Mouse (Mus musculus): Measurements from ENCODE around the gene Atp11b.

Atp11b gene

DNA sequence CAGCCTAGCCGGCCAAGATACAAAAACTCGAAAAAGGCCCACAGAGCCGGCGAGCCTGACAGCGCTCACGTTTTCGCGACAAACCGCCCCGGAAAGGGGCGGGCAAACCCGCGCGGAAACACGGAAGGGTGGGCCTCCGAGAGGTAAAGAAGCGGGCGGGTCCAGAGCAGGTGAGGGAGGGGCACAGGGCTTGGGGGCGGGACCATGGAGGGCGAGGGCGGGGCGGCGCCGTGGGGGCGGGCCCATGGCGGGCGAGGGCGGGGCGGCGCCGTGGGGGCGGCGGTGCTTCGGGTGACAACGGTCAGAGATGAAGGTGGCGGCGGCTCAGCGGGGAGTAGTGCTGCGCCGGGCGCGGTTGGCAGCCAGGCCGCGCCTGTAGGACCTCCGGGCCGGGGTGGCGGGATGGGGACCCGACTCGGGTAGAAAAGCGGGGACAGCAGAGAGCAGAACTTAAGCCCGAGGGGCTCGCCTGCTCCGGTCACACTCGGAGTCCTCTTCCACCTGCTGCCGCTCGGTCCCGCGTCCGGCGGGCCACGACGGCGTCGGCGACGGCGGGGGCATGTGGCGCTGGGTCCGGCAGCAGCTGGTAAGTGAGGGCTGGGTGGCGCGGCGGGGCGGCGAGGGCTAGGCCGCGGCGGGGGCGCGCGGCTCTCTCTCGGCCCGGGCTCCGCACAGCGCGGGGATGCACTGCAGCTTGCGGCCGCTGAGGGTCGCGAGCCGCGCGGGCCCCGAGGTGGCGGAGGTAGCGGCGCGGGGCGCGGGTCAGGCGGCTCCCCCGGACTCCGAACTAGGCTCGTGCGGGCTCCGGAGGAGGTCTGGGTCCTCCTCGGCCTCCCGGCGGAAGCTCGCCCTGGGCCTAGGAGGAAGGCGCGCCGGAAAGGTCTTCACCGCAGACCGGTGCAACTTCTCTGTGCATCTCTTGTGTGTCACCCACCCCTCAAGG, at the start of gene Atp11b:
Gene Atp11b, plus strand, starts transcription at position 282 of the 943 bp plus-strand sequence.
- peak; percentile 76 for DNase-seq (ENCODE audit: low read depth)

GRCm38 (mm10) chr3:35704328-35704613, 49.6 kb upstream of the Atp11b start:
- DNase-seq (ENCODE audit: low read depth): no peak

GRCm38 (mm10) chr3:35719531-35720205, 34.2 kb upstream of the Atp11b start:
- no peak for DNase-seq (ENCODE audit: low read depth)

- peak; percentile 45 for DNase-seq (ENCODE audit: low read depth)
Measured at GRCm38 (mm10) chr3:35720801-35721200, 33.1 kb upstream of the Atp11b start.

DNA sequence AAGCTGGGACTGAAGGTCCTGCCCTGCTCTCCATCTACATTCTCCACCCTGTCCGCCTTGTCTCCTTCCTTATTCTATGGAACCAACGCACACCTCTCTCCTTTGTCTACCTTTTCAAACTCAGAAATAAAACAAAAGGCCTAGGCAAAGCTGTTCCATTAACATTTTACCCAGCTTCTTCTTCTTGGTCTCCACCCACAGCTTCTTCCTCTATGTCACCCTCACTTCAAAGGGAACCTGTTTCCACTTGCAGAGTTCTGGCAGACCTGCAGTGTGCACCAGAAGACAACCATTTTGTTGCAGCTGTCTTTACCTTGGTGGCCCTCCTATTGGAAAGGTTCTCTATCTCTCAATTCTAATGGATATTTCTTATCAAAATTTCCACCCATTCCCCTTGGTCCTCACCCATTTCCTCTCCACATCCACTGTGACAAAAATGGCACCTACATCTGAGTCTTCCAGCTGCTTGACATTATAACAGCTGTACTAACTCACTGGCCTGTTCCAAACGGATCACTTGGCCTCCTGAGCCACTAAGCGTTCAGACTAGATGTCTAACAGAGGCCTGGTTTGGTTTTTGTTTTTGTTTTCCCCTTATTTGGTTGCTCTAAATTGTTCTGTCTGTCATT, 32.0 kb upstream of the Atp11b start:
- no peak for DNase-seq (ENCODE audit: low read depth)

DNA sequence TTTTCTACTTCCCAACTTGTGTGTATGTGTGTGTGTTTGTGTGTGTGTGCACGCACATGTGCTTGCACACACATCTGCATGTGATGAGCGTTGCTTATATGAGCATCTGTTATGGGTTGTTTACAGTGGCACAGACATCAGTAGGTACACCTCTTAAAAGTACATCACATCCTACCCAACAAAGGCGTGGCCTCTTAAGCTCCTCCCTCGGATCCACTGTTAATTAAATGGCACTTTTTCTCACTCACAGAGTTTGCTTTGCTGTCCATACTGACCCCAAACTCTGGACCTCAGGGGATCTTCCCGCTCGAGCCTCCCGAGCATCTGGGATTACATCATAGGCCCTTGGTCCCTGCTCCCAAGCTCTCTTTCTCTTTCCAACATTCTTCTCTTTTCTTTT, 31.1 kb upstream of the Atp11b start:
- no peak for DNase-seq (ENCODE audit: low read depth)

DNA sequence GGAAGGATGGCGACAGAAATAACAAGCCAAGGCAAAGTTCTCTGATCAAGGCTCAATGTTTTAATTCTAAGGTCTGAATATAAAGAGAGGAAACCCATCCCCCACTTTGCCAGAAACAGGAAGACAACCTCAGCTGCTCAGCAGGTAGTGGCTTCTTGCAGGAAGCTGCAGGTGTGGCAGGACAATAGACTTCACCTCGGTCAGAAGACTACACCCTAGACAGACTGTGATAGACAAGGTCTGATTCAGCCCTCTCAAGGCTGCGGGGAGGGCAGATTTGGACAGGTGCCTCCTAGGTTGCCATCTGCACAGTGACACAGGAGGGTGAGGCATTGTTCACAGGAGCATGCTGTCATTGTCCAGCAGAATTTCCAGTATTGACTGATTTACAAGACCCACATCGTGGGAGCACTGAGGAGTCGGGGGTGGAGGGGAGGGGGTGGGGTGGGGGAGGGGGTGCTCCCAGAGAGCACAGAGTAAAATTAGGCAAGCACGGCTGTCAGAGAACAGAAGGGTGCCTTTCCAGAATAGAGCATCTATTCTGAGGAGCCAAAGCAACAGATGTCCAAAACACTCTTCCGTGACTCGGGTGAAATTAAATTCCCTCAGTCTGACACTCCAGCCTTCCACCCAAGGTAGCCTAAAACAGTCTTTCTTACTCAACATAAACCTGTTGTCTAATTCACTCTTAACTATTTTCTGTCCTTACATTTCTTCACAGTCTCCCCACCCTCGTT, 30.2 kb upstream of the Atp11b start:
- DNase-seq (ENCODE audit: low read depth): no peak

DNA sequence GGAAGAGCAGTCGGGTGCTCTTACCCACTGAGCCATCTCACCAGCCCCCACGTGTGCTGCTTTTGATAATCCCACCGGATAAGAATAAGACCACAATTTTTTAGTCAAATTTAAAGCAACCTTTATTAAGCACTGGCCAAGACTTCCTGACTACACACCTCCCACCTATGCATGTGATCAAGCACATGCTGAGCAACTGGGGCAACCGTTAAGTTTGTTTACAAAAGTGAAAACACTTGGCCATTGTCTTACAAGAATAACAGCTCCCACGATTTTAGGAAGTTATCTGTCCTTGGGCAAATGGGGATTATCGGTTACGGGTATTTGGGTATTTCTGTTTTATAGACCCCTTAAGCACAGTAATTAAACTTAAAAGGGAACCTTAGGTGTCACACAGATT, 28.8 kb upstream of the Atp11b start:
- DNase-seq (ENCODE audit: low read depth): no peak

- no peak for DNase-seq (ENCODE audit: low read depth)
Measured at GRCm38 (mm10) chr3:35726936-35727335, 27.0 kb upstream of the Atp11b start.

DNA sequence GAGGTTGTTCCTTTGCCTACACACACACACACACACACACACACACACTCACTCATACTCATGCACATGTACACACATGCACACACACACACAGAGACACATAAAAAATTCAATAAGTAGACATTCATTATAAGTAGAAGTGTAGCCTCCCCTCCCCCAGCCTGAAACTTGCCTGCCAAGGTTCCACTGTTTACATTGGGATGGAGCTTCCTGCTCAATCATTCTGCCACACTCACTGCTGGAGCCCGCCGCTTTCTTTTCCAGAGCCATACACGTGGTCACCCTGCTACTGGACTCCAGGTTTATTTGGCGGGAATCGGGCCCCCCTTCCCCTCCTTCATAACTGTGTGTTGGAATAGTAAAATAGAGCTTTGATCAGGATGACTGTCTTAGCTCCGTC, 24.4 kb upstream of the Atp11b start:
- DNase-seq (ENCODE audit: low read depth): no peak

GRCm38 (mm10) chr3:35731981-35732777, 21.7 kb upstream of the Atp11b start:
- DNase-seq (ENCODE audit: low read depth): peak; percentile 26

- no peak for DNase-seq (ENCODE audit: low read depth)
Measured at GRCm38 (mm10) chr3:35732778-35733147, 21.1 kb upstream of the Atp11b start.

GRCm38 (mm10) chr3:35734509-35734908, 19.4 kb upstream of the Atp11b start:
- DNase-seq (ENCODE audit: low read depth): no peak

GRCm38 (mm10) chr3:35738071-35738470, 15.8 kb upstream of the Atp11b start:
- no peak for DNase-seq (ENCODE audit: low read depth)

DNA sequence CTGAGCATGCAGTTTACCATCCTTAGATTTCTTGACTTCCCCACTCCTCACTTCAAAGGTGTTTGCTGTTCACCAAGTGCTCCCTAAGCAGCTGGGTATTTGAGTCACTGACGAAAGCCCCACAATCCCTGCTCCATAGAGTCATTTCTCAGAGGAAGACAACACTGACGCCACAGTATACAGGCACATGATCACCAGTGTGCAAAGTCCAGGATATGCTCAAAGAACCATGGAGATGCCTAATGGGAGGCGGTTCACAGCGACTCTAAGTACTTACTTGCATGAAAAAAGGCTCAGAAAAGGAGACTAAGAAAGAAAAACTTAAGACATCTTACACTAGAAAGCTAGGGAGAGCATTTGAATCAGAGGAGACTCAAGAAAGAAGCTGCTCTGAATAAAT, 8.9 kb upstream of the Atp11b start:
- DNase-seq (ENCODE audit: low read depth): no peak

GRCm38 (mm10) chr3:35746840-35747456, 7.0 kb upstream of the Atp11b start:
- DNase-seq (ENCODE audit: low read depth): no peak

GRCm38 (mm10) chr3:35750286-35750685, 3.6 kb upstream of the Atp11b start:
- DNase-seq (ENCODE audit: low read depth): no peak

- DNase-seq (ENCODE audit: low read depth): no peak
Measured at GRCm38 (mm10) chr3:35751724-35752123, 2.2 kb upstream of the Atp11b start.

DNA sequence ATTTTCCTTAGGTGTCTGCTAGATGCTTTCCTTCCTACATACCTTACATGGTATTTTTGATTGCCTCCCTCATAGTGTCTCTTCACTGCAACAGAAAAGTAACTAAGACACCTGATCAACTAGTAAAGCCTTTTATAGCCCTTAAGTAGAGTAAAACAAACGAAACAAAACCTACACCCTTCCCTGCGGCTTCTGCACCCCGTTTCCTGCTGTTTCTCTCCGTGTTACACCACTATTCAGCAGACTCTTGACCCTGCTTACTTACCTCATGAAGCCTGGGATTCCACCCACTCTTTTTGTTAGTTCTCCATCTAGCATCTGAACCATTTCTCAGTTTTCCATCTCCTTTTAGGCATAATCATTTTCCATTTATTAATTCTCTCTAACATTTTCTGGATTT, 8.8 kb downstream of the Atp11b start:
- no peak for DNase-seq (ENCODE audit: low read depth)

DNA sequence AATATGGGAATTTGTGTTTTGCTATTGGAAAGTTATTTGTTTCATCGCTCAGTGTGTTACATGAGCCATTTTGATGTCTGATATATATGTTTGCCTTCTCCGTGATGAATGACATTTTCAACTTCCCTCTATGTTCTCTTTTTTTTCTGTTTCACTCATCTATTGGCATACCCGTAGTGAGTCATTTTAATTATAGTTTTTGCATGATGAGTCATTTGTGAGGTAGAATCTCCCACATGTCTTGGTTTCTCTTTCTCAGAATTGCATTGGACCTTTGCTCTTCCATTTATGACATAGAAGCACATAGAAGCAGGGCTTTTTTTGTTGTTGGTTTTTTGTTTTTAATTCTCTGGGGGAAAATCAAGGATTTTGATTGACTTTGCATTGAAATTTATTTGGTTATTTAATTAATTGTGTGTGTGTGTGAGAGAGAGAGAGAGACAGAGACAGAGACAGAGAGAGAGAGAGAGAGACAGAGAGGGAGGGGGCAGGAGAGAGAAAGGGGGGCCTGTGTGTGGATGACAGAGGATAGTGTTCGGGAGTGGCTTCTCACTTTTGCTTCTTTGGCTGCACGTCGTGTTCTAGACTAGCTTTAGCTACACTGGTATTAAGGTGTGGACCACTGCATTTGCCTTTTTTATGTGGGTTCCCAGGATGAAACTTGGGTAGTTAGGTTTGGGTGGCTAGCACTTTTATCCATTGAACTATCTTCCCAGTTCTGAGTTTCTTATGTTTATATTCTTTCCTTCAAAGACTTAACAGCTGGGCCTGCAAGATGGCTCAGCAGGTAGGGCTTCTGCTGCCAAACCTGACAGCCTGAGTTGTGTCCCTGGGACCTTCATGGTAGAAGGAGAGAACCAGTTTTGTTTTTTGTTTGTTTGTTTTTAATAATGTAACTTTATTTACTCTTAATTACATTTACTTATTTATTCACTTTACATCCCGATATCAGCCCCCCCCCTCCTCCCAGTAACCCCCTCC, 11.0 kb downstream of the Atp11b start:
- DNase-seq (ENCODE audit: low read depth): peak; percentile 32
